Mouse (Mus musculus) brown adipose tissue, adult 24 weeks (tissue): ENCODE results near the gene Olfr170. TPM values are rescaled to one million over a fixed set of nuclear protein-coding genes. Genes with fewer than 3 reads are reported as not detected.
"Not testable (repeated sequence)": the region's sequence is repeated elsewhere in the genome, so short reads cannot be mapped to it uniquely, and the experiment has no call there.

Experiments used
- H3K27ac ChIP-seq: fragments of 200-500 bp; replicated peaks from 2 replicates; pipeline ENCODE4 v1.5.1; 2012; ENCODE audit warnings: low read depth, mild to moderate bottlenecking, low read length
- H3K4me1 ChIP-seq: fragments of 200-500 bp; 2 replicates; pipeline ENCODE4 v1.6.1; 2012; ENCODE audit warnings: low read length, mixed read lengths; ENCODE audit not compliant: control insufficient read depth, insufficient read depth, insufficient read length
- H3K4me3 ChIP-seq: fragments of 200-500 bp; 2 replicates; pipeline ENCODE4 v1.5.1; 2012; ENCODE audit warnings: low read depth, mild to moderate bottlenecking, low read length, moderate library complexity; ENCODE audit not compliant: insufficient read depth
- polyA plus RNA-seq: library from polyadenylated mRNA; stranded (reverse); fragments of >200 nt; gene quantifications from 2 replicates; pipeline ENCODE4 v1.2.4, GENCODE M21; 2012; ENCODE audit not compliant: missing spikeins, insufficient read depth, insufficient read length

Gene Olfr170
- not detected in 2 replicates for polyA plus RNA-seq

GRCm38 (mm10) chr16:19611782-19612181 lies at the start of gene Olfr170:
Gene Olfr170, minus strand, starts transcription at chr16:19611882.
- H3K4me1 ChIP-seq, H3K4me3 ChIP-seq, H3K27ac ChIP-seq: not testable (repeated sequence)

DNA sequence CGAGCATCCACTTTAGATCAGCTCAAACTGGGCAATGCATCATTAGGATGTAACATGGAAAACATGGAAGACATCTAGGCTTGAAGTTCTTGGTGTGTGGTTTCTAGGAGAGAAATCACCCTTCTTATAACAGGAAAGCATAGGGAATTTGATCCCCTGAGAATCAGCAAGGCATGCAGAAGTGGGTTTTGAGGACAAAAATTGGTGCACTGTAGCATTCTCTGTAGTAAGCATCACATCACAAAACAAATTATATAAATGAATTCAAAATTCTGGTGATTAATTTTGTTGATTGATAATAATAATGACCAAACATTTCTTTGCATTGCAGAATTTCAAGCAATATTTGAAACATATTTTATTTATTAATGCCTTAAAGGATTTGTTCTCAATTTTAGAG lies 18.1 kb upstream of the Olfr170 start, which contains the start of gene Olfr171:
TSS of gene Olfr171 (minus strand) at position 101 of the 400 bp plus-strand sequence.
- Histone ChIP-seq H3K4me1 (no peaks in the 10 kb centered on the region), H3K4me3 (no peak within 1 kb of the TSS), H3K27ac (no peak within 1 kb of the TSS)

GRCm38 (mm10) chr16:19603166-19603565 lies 8.5 kb downstream of the Olfr170 start:
- Histone ChIP-seq H3K27ac (no peak overlapping the region), H3K4me3 (no peak overlapping the region), H3K4me1 (no peaks in the 10 kb centered on the region)

DNA sequence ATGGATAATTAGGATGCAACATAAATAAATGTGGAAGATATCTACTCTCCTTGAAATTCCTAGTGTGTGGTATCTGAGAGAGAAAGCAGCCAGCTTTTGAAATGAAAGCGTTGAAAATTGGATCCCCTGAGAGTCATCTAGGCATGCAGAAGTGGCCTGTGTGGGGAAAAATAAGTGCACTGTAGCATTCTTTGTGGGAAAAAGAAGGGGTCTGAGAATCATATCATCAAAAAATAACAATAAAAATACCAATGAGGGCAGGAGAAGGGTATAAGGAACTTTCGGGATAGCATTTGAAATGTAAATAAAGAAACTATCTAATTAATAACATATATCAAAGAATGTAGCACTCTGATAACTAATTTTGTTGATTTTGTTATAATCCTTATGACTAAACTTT lies 40.0 kb downstream of the Olfr170 start, which contains the start of gene Olfr169:
TSS of gene Olfr169 (minus strand) at position 101 of the 400 bp plus-strand sequence.
- not testable (repeated sequence) for H3K4me1 ChIP-seq, H3K4me3 ChIP-seq, H3K27ac ChIP-seq

Other genes with a start within 250 kb of the Olfr170 start
- gene Olfr165, start 188.7 kb downstream of the Olfr170 start, polyA plus RNA-seq, result not detected in 2 replicates
- not detected in 2 replicates for gene Olfr166, start 128.2 kb downstream of the Olfr170 start, polyA plus RNA-seq
- not detected in 2 replicates for gene Olfr167, start 89.6 kb downstream of the Olfr170 start, polyA plus RNA-seq
- not detected in 2 replicates for gene Olfr168, start 76.3 kb downstream of the Olfr170 start, polyA plus RNA-seq
- gene Olfr169, start 40.1 kb downstream of the Olfr170 start, polyA plus RNA-seq, result not detected in 2 replicates
- not detected in 2 replicates for gene Olfr171, start 18.0 kb upstream of the Olfr170 start, polyA plus RNA-seq
- not detected in 2 replicates for gene Lamp3, start 94.5 kb upstream of the Olfr170 start, polyA plus RNA-seq
- gene B3gnt5, start 148.3 kb upstream of the Olfr170 start, polyA plus RNA-seq, result not detected in 2 replicates